Mouse (Mus musculus) lung, postnatal 0 days (tissue): ENCODE measurements at regions not wholly inside any gene's neighbourhood (a gene's known extent, or its start where the extent isn't known, plus 50 kb on each side); places are given as distances from the start of the nearest gene placed in this dataset.

Source experiments
- CTCF ChIP-seq: IDR thresholded peaks from 2 replicates; pipeline ENCODE4 v1.5.1; 2016; ENCODE audit warnings: antibody characterized with exemption, mild to moderate bottlenecking
- EP300 ChIP-seq: IDR thresholded peaks from 2 replicates; pipeline ENCODE4 v1.6.1; 2016; ENCODE audit warnings: antibody characterized with exemption, mild to moderate bottlenecking, control low read depth

DNA sequence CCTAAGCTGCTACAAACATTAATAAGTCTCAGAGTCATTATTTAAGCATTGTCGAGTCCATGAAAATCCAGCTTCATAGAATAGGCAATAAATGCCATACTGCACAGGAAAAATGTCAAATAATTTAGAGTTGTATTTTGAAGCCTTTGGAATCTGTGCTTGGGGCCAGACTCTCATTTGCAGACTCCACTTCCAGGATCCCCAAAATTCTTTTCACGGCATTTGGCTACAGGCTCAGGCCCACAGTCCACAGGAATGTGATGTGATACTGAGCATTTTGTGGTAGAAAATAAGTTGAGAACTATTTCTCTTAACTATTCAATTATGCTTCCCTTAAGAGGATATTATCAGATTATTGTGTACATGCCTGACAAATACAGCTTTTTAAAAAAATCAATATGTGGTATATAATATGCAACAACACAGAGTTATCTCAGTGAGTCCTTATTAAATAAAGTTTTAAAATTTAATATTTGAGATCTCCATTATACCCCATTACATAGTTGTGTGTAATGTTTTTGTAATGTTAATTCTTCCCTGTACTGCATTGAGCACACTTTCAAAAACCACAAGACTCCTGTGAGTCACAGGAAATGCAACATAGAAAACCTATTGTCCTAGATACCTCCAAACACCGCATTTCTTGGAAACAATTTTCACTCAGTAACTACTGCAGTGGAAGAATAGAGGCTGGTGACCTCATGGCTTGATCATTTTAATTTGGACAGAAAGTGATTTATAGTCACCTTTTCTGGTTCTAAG lies 78.5 kb upstream of the Nbea start:
- TF ChIP-seq CTCF = no peak
- TF ChIP-seq EP300 = no peak
